Mouse (Mus musculus): ENCODE data around the gene Hint1.
"Not testable (repeated sequence)": the region's sequence is repeated elsewhere in the genome, so short reads cannot be mapped to it uniquely, and the experiment has no call there.

GRCm38 (mm10) chr11:54896646-54897045 is 30.5 kb downstream of the Hint1 start:
- TF ChIP-seq GATA1, TAL1 (IDR thresholded peaks at IDR 0.05; ENCODE audit: low read length): not testable (repeated sequence)

Data from erythroblast, embryonic 14.5 days (primary cell).